ENCODE assay signal across 11 mouse cellular contexts in the genomic region with DNA sequence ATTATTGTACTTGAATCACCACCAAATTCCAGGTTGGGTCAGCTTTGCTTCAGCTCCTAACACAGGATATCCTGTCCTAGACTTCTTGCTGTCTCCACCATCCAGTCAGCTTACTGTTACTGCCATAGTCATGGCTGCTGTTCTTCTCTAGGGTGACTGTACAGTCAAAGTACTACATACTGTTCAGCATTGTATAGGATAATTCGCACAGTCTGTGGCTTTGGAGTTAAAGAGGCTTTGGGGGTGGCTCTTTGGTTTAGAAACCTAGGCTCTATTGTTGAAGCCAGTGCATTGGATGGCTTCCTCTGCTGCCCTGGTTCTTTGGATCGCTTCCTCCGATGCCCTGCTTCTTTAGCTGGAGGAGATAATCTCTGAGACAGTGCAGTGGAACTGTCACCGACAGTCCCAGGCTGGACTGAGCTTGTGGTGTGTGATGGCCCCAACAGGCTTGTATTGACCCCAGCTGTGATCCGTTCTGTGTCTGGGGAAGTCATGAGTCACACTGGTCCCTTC.
DNase-seq lines count a peak whose midpoint lies in the region; ATAC-seq and TF ChIP-seq lines count a peak whose summit lies in the region.
"Had no signal": no experiment of that assay in that cellular context is flagged by ENCODE, and none has a peak within 500 bp of the region (broad histone marks: within the 10 kb centered on the region; RNA-seq: fewer than 3 reads in every experiment).

No protein-coding gene starts in this region.

- no peak overlapping the region for H3K9ac ChIP-seq in heart, adult 2 months (ENCODE audit: low read depth, low read length)
- no peak overlapping the region for H3K9ac ChIP-seq in lung, embryonic 15.5 days
- H3K9ac ChIP-seq in intestine, embryonic 15.5 days = no peak overlapping the region
- no peak overlapping the region for H3K9ac ChIP-seq in stomach, embryonic 15.5 days

- no peak for ATAC-seq in lung, embryonic 15.5 days (ENCODE audit: borderline replicate concordance, extremely low read depth, low FRiP score, low TSS enrichment)
- no peak for ATAC-seq in intestine, embryonic 15.5 days
- ATAC-seq in stomach, embryonic 15.5 days (ENCODE audit: insufficient read depth, low FRiP score, low read depth) = no peak
- ATAC-seq: Patski had no signal

- TF ChIP-seq CTCF in heart, adult 2 months (IDR thresholded peaks at IDR 0.05) = no peak
- TF ChIP-seq CTCF in lung, adult 2 months (IDR thresholded peaks at IDR 0.05; ENCODE audit: insufficient read depth, low read length) = no peak

- peaks cover 1% of the 10 kb centered on the region; the same call in 1 of the 2 replicates for H3K36me3 ChIP-seq in heart, adult 2 months (ENCODE audit: control insufficient read depth, insufficient read depth, low read length)
- H3K36me3 ChIP-seq in lung, embryonic 15.5 days = 0 out of 2 replicates have a peak, but pooled peaks cover 4% of the 10 kb centered on the region
- H3K36me3 ChIP-seq in intestine, embryonic 15.5 days = 0 out of 2 replicates have a peak, but pooled peaks cover 4% of the 10 kb centered on the region
- no peaks in the 10 kb centered on the region for H3K36me3 ChIP-seq in stomach, embryonic 15.5 days

- H3K79me2 ChIP-seq in heart, adult 2 months (replicated peaks; ENCODE audit: control insufficient read depth, insufficient read depth, low read length) = no peaks in the 10 kb centered on the region

- TF ChIP-seq POLR2A in heart, adult 2 months (IDR thresholded peaks at IDR 0.05; ENCODE audit: insufficient read depth, low read depth, low read length) = no peak
- no peak for TF ChIP-seq POLR2A in lung, adult 2 months (IDR thresholded peaks at IDR 0.05; ENCODE audit: borderline replicate concordance, extremely low read depth, low read depth, low read length)

- 73% methylated on average over 5 of the region's 5 CpGs for WGBS in heart, adult 2 months
- WGBS in lung, embryonic 15.5 days = 74% methylated on average over 5 of the region's 5 CpGs
- WGBS in lung, adult 2 months = 76% methylated on average over 5 of the region's 5 CpGs
- 86% methylated on average over 5 of the region's 5 CpGs for WGBS in intestine, embryonic 15.5 days
- 78% methylated on average over 5 of the region's 5 CpGs for WGBS in stomach, embryonic 15.5 days

- no peak overlapping the region for H3K4me3 ChIP-seq in heart, adult 2 months
- H3K4me3 ChIP-seq in lung, embryonic 15.5 days = no peak overlapping the region
- H3K4me3 ChIP-seq in lung, adult 2 months (replicated peaks; ENCODE audit: extremely low read depth, low read depth, low read length) = no peak overlapping the region
- H3K4me3 ChIP-seq in intestine, embryonic 15.5 days (replicated peaks) = no peak overlapping the region
- no peak overlapping the region for H3K4me3 ChIP-seq in stomach, embryonic 15.5 days (replicated peaks)

- H3K4me1 ChIP-seq in heart, adult 2 months (ENCODE audit: control insufficient read depth, insufficient read depth, low read length) = peaks cover 15% of the 10 kb centered on the region
- H3K4me1 ChIP-seq in lung, embryonic 15.5 days = peaks cover 40% of the 10 kb centered on the region
- H3K4me1 ChIP-seq in lung, adult 2 months (ENCODE audit: control insufficient read depth, insufficient read depth, low read length) = no peaks in the 10 kb centered on the region
- peaks cover 39% of the 10 kb centered on the region for H3K4me1 ChIP-seq in intestine, embryonic 15.5 days (replicated peaks)
- H3K4me1 ChIP-seq in stomach, embryonic 15.5 days = peaks cover 31% of the 10 kb centered on the region

- no peak for TF ChIP-seq EP300 in heart, adult 2 months (IDR thresholded peaks at IDR 0.05; ENCODE audit: insufficient read depth, low read depth, low read length)

- H3K27me3 ChIP-seq in heart, adult 2 months (ENCODE audit: control insufficient read depth, insufficient read depth, low read length) = no peaks in the 10 kb centered on the region
- no peaks in the 10 kb centered on the region for H3K27me3 ChIP-seq in lung, embryonic 15.5 days
- H3K27me3 ChIP-seq in intestine, embryonic 15.5 days (replicated peaks) = no peaks in the 10 kb centered on the region
- H3K27me3 ChIP-seq in stomach, embryonic 15.5 days (replicated peaks) = no peaks in the 10 kb centered on the region
- H3K27me3 ChIP-seq: Patski had no signal

- H3K4me2 ChIP-seq in lung, embryonic 15.5 days = no peak overlapping the region
- H3K4me2 ChIP-seq in intestine, embryonic 15.5 days (replicated peaks) = no peak overlapping the region
- no peak overlapping the region for H3K4me2 ChIP-seq in stomach, embryonic 15.5 days

- H3K9me3 ChIP-seq in lung, embryonic 15.5 days = no peaks in the 10 kb centered on the region
- no peaks in the 10 kb centered on the region for H3K9me3 ChIP-seq in intestine, embryonic 15.5 days
- no peaks in the 10 kb centered on the region for H3K9me3 ChIP-seq in stomach, embryonic 15.5 days

- no peak for DNase-seq in heart, adult 2 months
- no peak for DNase-seq in heart, postnatal 36 days
- DNase-seq in lung, adult 2 months = no peak
- no peak for DNase-seq in T-cell, adult 2 months (ENCODE audit: low spot score)
- no peak for DNase-seq in layer of hippocampus, adult 11-12 months (ENCODE audit: low spot score)
- DNase-seq: kidney, adult 2 months; lung, postnatal 14 days had no signal

- peak overlapping the region; percentile 12 for H3K27ac ChIP-seq in heart, adult 2 months
- H3K27ac ChIP-seq in lung, embryonic 15.5 days = peak overlapping the region; percentile 81
- H3K27ac ChIP-seq in intestine, embryonic 15.5 days = peak overlapping the region; percentile 78; the same call in 1 of the 2 replicates
- H3K27ac ChIP-seq in stomach, embryonic 15.5 days = peak overlapping the region; percentile 87

- intact Hi-C loops in heart, adult 2 months (cut with DNase I) = loop anchor here (5.0 kb wide), 1 partner anchor 189 kb away; a partner anchor contains a TSS
- intact Hi-C loops in heart, postnatal 36 days (cut with DNase I) = loop anchor here (5.0 kb wide), 1 partner anchor 69 kb away; a partner anchor contains a TSS

Comparison
In these comparisons a context has a peak if more than half of its experiments do, and no peak if none do; other contexts are left out.
1. H3K27ac ChIP-seq: peak in every context shown above with its lines; median percentile 87 in stomach, embryonic 15.5 days; 81 in lung, embryonic 15.5 days; 78 in intestine, embryonic 15.5 days; 12 in heart, adult 2 months.